Mouse (Mus musculus): ENCODE data around the gene Zfp36. TPM values are rescaled to one million over a fixed set of nuclear protein-coding genes. Genes with fewer than 3 reads are reported as not detected.

Zfp36 gene
- polyA plus RNA-seq, 1 experiment, result not detected

GRCm38 (mm10) chr7:28378769-28379651, 1.0 kb downstream of the Zfp36 start:
- Histone ChIP-seq H3K4me3 (ENCODE audit: insufficient read depth, low read depth, low read length) (peak overlapping the region; percentile 52), H3K4me1 (ENCODE audit: control insufficient read depth, insufficient read depth, low read length) (peaks cover 55% of the 10 kb centered on the region), H3K27ac (ENCODE audit: insufficient read depth, low read depth, low read length) (peak overlapping the region; percentile 70)
- 8% methylated on average over 53 of the region's 53 CpGs for WGBS
- TF ChIP-seq POLR2A (IDR thresholded peaks at IDR 0.05; ENCODE audit: insufficient read depth, low read depth, low read length), result peak; percentile 55; the same call in 1 of the 2 replicates
- no peak for TF ChIP-seq CTCF (IDR thresholded peaks at IDR 0.05; ENCODE audit: insufficient read depth, low read depth, low read length)

- peaks cover 52% of the 10 kb centered on the region for H3K4me1 ChIP-seq (ENCODE audit: control insufficient read depth, insufficient read depth, low read length)
- H3K27ac ChIP-seq (ENCODE audit: insufficient read depth, low read depth, low read length), result peak overlapping the region; percentile 66; the same call in 1 of the 2 replicates
- peak overlapping the region; percentile 52 for H3K4me3 ChIP-seq (ENCODE audit: insufficient read depth, low read depth, low read length)
- no peak for TF ChIP-seq POLR2A (IDR thresholded peaks at IDR 0.05; ENCODE audit: insufficient read depth, low read depth, low read length)
- TF ChIP-seq CTCF (IDR thresholded peaks at IDR 0.05; ENCODE audit: insufficient read depth, low read depth, low read length), result no peak
- 63% methylated on average over 32 of the region's 32 CpGs for WGBS
Observed at GRCm38 (mm10) chr7:28378066-28378690, 1.9 kb downstream of the Zfp36 start.

DNA sequence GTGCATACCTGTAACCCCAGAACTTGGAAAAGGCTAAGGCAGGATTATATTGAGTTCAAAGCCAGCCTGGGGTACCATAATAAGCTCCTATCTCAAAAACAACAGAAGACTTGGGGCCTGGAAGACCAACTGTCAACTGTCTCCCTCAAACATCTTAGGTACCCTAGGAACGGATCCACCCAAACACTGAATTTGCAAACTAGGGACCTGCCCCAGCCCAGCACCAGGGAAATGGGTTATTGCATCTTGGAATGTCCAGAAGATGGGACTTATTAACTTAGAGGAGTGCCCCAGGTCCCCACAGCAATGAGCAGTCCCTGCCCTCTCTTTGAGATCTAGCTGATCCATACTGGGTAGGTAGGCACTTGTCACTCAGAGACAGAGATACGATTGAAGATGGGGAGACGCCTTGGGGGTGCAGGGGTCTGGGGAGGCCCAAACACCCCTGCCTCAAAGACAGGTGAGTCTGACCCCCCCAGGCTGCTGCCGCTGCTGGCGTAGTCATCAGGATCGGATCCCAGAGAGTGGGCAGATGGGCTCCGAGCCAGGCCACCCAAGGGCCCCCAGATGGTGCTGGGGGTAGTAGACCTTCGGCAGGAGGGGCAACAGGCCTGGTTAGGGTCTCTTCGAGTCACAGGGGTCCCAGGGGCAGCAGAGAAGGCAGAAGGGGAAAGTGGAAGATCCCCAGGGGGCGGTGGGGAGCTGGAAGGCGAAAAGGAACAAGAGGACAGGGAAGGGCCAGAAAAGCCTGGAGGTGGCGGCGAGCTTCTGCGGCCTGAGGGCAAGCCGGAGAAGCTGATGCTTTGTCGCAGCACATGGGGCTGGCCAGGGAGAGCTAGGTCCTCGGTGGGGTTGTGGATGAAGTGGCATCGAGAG, 2.6 kb downstream of the Zfp36 start:
- TF ChIP-seq CTCF (IDR thresholded peaks at IDR 0.05; ENCODE audit: insufficient read depth, low read depth, low read length), result no peak
- TF ChIP-seq POLR2A (IDR thresholded peaks at IDR 0.05; ENCODE audit: insufficient read depth, low read depth, low read length), result no peak
- H3K4me3 ChIP-seq (ENCODE audit: insufficient read depth, low read depth, low read length), result peak overlapping the region; percentile 52
- H3K4me1 ChIP-seq (ENCODE audit: control insufficient read depth, insufficient read depth, low read length), result peaks cover 46% of the 10 kb centered on the region
- WGBS, result 80% methylated on average over 18 of the region's 18 CpGs
- H3K27ac ChIP-seq (ENCODE audit: insufficient read depth, low read depth, low read length), result no peak overlapping the region

GRCm38 (mm10) chr7:28376011-28376771, 3.9 kb downstream of the Zfp36 start:
- WGBS, result 13% methylated on average over 30 of the region's 30 CpGs
- H3K27ac ChIP-seq (ENCODE audit: insufficient read depth, low read depth, low read length), result peak overlapping the region; percentile 10; the same call in 1 of the 2 replicates
- H3K4me1 ChIP-seq (ENCODE audit: control insufficient read depth, insufficient read depth, low read length), result peaks cover 41% of the 10 kb centered on the region
- peak overlapping the region; percentile 44 for H3K4me3 ChIP-seq (ENCODE audit: insufficient read depth, low read depth, low read length)
- no peak for TF ChIP-seq POLR2A (IDR thresholded peaks at IDR 0.05; ENCODE audit: insufficient read depth, low read depth, low read length)
- no peak for TF ChIP-seq CTCF (IDR thresholded peaks at IDR 0.05; ENCODE audit: insufficient read depth, low read depth, low read length)

DNA sequence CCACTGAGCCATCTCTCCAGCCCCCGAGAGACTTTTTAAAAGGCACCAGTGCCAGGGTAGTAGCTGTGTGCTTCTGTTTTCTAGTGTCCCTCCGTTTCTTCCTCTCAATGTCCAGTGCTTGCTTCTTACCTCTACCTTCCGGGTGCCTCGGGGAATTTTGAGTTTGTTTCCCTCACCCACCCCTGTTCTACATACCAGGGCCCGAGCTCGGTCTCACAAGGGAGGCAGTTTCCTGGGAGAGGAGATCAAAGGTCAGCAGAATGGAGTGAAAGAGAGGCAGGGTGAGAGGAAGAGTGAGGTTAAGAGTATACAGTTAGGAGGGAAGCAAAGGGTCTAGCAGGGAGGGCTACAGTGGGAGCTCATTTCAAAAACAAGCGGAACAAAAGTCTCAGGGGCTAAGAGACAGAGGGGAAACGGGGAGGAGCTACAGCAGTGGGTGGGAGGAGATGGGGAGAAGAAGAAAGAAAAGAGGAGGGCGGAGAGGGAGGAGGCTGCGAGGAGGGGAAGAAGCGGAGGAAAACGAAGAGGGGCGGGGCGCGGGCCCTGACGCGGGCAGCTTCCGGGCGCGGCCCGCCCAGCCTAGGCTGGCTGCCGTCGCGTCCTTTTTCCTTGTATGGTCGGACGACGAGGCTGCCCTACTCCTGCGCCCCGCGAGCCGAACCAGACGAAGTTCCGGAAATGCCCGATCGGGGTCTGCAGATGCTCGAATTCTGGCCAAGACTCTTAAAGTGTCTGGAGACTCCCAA, 4.7 kb downstream of the Zfp36 start:
- H3K4me1 ChIP-seq (ENCODE audit: control insufficient read depth, insufficient read depth, low read length), result peaks cover 37% of the 10 kb centered on the region
- under 1% methylated on average over 35 of the region's 36 CpGs for WGBS
- peak overlapping the region; percentile 72 for H3K27ac ChIP-seq (ENCODE audit: insufficient read depth, low read depth, low read length)
- TF ChIP-seq CTCF (IDR thresholded peaks at IDR 0.05; ENCODE audit: insufficient read depth, low read depth, low read length) (no peak), POLR2A (IDR thresholded peaks at IDR 0.05; ENCODE audit: insufficient read depth, low read depth, low read length) (no peak)
- H3K4me3 ChIP-seq (ENCODE audit: insufficient read depth, low read depth, low read length), result peak overlapping the region; percentile 44

GRCm38 (mm10) chr7:28374647-28375046, 5.4 kb downstream of the Zfp36 start:
- Histone ChIP-seq H3K27ac (ENCODE audit: insufficient read depth, low read depth, low read length) (no peak overlapping the region), H3K4me1 (ENCODE audit: control insufficient read depth, insufficient read depth, low read length) (peaks cover 37% of the 10 kb centered on the region), H3K4me3 (ENCODE audit: insufficient read depth, low read depth, low read length) (no peak overlapping the region)
- WGBS, result 73% methylated on average over 10 of the region's 10 CpGs
- TF ChIP-seq POLR2A (IDR thresholded peaks at IDR 0.05; ENCODE audit: insufficient read depth, low read depth, low read length), result no peak
- TF ChIP-seq CTCF (IDR thresholded peaks at IDR 0.05; ENCODE audit: insufficient read depth, low read depth, low read length), result no peak

DNA sequence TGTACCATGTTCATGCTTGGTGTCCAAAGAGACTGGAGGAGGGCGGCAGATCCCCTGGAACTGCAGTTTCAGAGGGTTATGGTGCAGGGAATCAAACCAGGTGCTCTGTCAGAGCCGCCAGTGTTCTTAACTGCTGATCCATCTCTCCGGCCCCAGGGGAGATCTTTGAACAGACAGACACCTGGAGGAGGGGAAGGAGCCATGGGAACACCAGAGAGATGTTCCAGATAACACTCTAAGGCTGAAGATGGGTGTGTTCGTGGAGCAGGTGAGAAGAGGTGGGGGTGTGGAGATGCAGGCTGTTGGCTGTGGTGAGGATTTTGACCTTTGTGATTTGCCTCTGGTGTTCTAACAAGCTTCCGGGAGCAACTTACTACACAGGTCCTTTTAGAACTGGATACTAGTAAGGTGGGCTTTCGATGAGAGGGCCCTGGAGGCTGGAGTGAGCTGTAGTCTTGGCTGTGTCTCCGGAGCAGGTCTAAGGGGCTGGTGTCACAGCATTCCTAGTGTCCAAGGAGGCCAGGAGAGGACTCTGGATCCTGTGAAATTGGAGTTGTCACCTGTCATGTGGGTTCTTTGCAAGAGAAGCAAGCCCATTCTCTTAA, 6.1 kb downstream of the Zfp36 start:
- H3K4me3 ChIP-seq (ENCODE audit: insufficient read depth, low read depth, low read length), result no peak overlapping the region
- no peak for TF ChIP-seq CTCF (IDR thresholded peaks at IDR 0.05; ENCODE audit: insufficient read depth, low read depth, low read length)
- TF ChIP-seq POLR2A (IDR thresholded peaks at IDR 0.05; ENCODE audit: insufficient read depth, low read depth, low read length), result no peak
- H3K27ac ChIP-seq (ENCODE audit: insufficient read depth, low read depth, low read length), result no peak overlapping the region
- WGBS, result 86% methylated on average over 7 of the region's 7 CpGs
- H3K4me1 ChIP-seq (ENCODE audit: control insufficient read depth, insufficient read depth, low read length), result peaks cover 33% of the 10 kb centered on the region
